Comparison of ENCODE assay signal across 25 mouse cellular contexts in the genomic region with DNA sequence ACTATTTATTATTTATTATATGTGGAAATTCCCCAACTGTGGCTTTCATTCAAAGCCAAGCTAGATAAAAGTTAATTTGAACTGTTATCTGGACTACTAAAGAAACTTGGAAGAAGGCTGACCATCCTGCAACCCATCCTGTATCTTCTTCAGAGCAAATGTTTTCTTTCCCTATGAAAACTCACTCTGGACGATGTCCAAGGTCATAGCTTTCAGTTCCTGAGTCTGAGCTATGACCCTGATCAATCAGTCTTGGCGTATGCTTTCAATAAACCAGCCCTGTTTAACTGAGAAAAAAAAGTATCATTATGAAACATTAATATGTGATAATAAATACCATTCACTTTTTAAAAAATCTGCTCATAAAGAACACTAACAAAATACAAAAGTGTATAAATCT. TPM values are rescaled to one million over a fixed set of nuclear protein-coding genes. Genes with fewer than 3 reads are reported as not detected.
DNase-seq lines count a peak whose midpoint lies in the region; ATAC-seq and TF ChIP-seq lines count a peak whose summit lies in the region.
"Had no signal": no experiment of that assay in that cellular context is flagged by ENCODE, and none has a peak within 500 bp of the region (broad histone marks: within the 10 kb centered on the region; RNA-seq: fewer than 3 reads in every experiment).

No protein-coding gene starts in this region.

- no peak overlapping the region for H3K4me2 ChIP-seq in kidney, embryonic 14.5 days (replicated peaks; ENCODE audit: low read depth, low read length)
- H3K4me2 ChIP-seq in kidney, embryonic 16.5 days (replicated peaks; ENCODE audit: low read depth, low read length): no peak overlapping the region
- no peak overlapping the region for H3K4me2 ChIP-seq in liver, embryonic 11.5 days
- H3K4me2 ChIP-seq in liver, postnatal 0 days (ENCODE audit: low read depth, low read length): no peak overlapping the region
- H3K4me2 ChIP-seq: embryonic facial prominence, embryonic 12.5 days; forebrain, embryonic 13.5 days had no signal

- H3K4me1 ChIP-seq in kidney, adult 2 months (ENCODE audit: control insufficient read depth, insufficient read depth, low read length): peaks cover 16% of the 10 kb centered on the region
- H3K4me1 ChIP-seq in kidney, embryonic 14.5 days (ENCODE audit: control insufficient read depth, insufficient read depth, low read length): no peaks in the 10 kb centered on the region; the same call in 1 of the 2 replicates
- H3K4me1 ChIP-seq in kidney, embryonic 16.5 days (ENCODE audit: insufficient read depth, low read length): peaks cover 7% of the 10 kb centered on the region; the same call in 1 of the 2 replicates
- H3K4me1 ChIP-seq in liver, adult 2 months (ENCODE audit: control insufficient read depth, insufficient read depth, low read length): peaks cover 15% of the 10 kb centered on the region; the same call in 1 of the 2 replicates
- no peaks in the 10 kb centered on the region for H3K4me1 ChIP-seq in liver, embryonic 11.5 days (replicated peaks; ENCODE audit: control insufficient read depth, insufficient read depth, low read length)
- peaks cover 17% of the 10 kb centered on the region; the same call in 1 of the 2 replicates for H3K4me1 ChIP-seq in liver, postnatal 0 days (ENCODE audit: insufficient read depth)
- H3K4me1 ChIP-seq: embryonic facial prominence, embryonic 10.5 days; embryonic facial prominence, embryonic 12.5 days; forebrain, embryonic 13.5 days had no signal

- TF ChIP-seq EP300 in liver, postnatal 0 days (IDR thresholded peaks at IDR 0.05; ENCODE audit: low read depth): no peak

- no peak for ATAC-seq in kidney, embryonic 14.5 days (ENCODE audit: low FRiP score, low TSS enrichment)
- no peak for ATAC-seq in kidney, embryonic 16.5 days (ENCODE audit: low FRiP score, low TSS enrichment)
- no peak for ATAC-seq in liver, embryonic 11.5 days (replicated peaks; ENCODE audit: low FRiP score)
- no peak for ATAC-seq in liver, postnatal 0 days
- ATAC-seq: activated CD4-positive, CD25-positive, alpha-beta regulatory T cell, adult 4 months; CD4-positive, CD25-positive, alpha-beta regulatory T cell, adult 4 months; forebrain, embryonic 13.5 days; Patski had no signal

- TF ChIP-seq POLR2A in kidney, adult 2 months (IDR thresholded peaks at IDR 0.05; ENCODE audit: low read depth, low read length): no peak
- no peak for TF ChIP-seq POLR2A in liver, adult 2 months (IDR thresholded peaks at IDR 0.05; ENCODE audit: extremely low read depth, insufficient read depth, low read length)

- H3K79me2 ChIP-seq in liver, adult 2 months (ENCODE audit: control insufficient read depth, insufficient read depth, low read length): peaks cover 8% of the 10 kb centered on the region

- no peaks in the 10 kb centered on the region for H3K36me3 ChIP-seq in kidney, adult 2 months (ENCODE audit: control insufficient read depth, insufficient read depth, low read length)
- no peaks in the 10 kb centered on the region for H3K36me3 ChIP-seq in kidney, embryonic 14.5 days (ENCODE audit: control insufficient read depth, insufficient read depth, low read length)
- H3K36me3 ChIP-seq in kidney, embryonic 16.5 days (ENCODE audit: insufficient read depth, low read length): no peaks in the 10 kb centered on the region
- H3K36me3 ChIP-seq in liver, adult 2 months (ENCODE audit: control insufficient read depth, insufficient read depth, low read length): no peaks in the 10 kb centered on the region
- H3K36me3 ChIP-seq in liver, embryonic 11.5 days (ENCODE audit: control insufficient read depth, insufficient read depth, low read length): no peaks in the 10 kb centered on the region
- no peaks in the 10 kb centered on the region for H3K36me3 ChIP-seq in liver, postnatal 0 days (replicated peaks; ENCODE audit: insufficient read depth, low read length)
- H3K36me3 ChIP-seq: embryonic facial prominence, embryonic 10.5 days; embryonic facial prominence, embryonic 12.5 days; G1E had no signal

- H3K4me3 ChIP-seq in kidney, adult 2 months (ENCODE audit: insufficient read depth, low read depth, low read length): no peak overlapping the region
- H3K4me3 ChIP-seq in kidney, embryonic 14.5 days (ENCODE audit: low read length): no peak overlapping the region
- H3K4me3 ChIP-seq in kidney, embryonic 16.5 days (ENCODE audit: low read length): no peak overlapping the region
- H3K4me3 ChIP-seq in liver, adult 2 months (ENCODE audit: insufficient read depth, low read depth, low read length): no peak overlapping the region
- H3K4me3 ChIP-seq in liver, embryonic 11.5 days (ENCODE audit: low read depth, low read length): no peak overlapping the region
- no peak overlapping the region for H3K4me3 ChIP-seq in liver, postnatal 0 days (ENCODE audit: low read depth, low read length)
- H3K4me3 ChIP-seq: embryonic facial prominence, embryonic 10.5 days; embryonic facial prominence, embryonic 12.5 days; forebrain, embryonic 13.5 days had no signal

- DNase-seq in kidney, adult 2 months: no peak
- no peak for DNase-seq in kidney, postnatal 14 days
- peak; percentile 95 for DNase-seq in liver, adult 2 months (ENCODE audit: extremely low read depth, low read depth, low spot score)
- DNase-seq in liver, embryonic 11.5 days (ENCODE audit: low spot score): no peak
- DNase-seq in liver, postnatal 0 days: no peak
- no peak for DNase-seq in liver
- DNase-seq: adrenal gland, adult 8-10 months; adrenal gland, postnatal 14 days; adrenal gland, postnatal 36 days; B cell, adult 2 months; cerebellum, adult 11-12 months; cerebellum, adult 2 months; cerebellum, adult 9-10 months; cerebellum, postnatal 10 days; cerebellum, postnatal 25 days had no signal

- no peaks in the 10 kb centered on the region for H3K27me3 ChIP-seq in kidney, adult 2 months (replicated peaks; ENCODE audit: control insufficient read depth, insufficient read depth, low read length)
- no peaks in the 10 kb centered on the region for H3K27me3 ChIP-seq in kidney, embryonic 14.5 days (ENCODE audit: control insufficient read depth, insufficient read depth, low read length)
- no peaks in the 10 kb centered on the region for H3K27me3 ChIP-seq in kidney, embryonic 16.5 days (ENCODE audit: insufficient read depth, low read length)
- H3K27me3 ChIP-seq in liver, adult 2 months (ENCODE audit: control insufficient read depth, insufficient read depth, low read length): no peaks in the 10 kb centered on the region
- no peaks in the 10 kb centered on the region for H3K27me3 ChIP-seq in liver, embryonic 11.5 days (replicated peaks; ENCODE audit: control insufficient read depth, insufficient read depth, low read length)
- no peaks in the 10 kb centered on the region for H3K27me3 ChIP-seq in liver, postnatal 0 days (ENCODE audit: insufficient read depth, low read length)
- H3K27me3 ChIP-seq: CH12.LX; embryonic facial prominence, embryonic 12.5 days; forebrain, embryonic 13.5 days; Patski had no signal

- no peaks in the 10 kb centered on the region for H3K9me3 ChIP-seq in kidney, embryonic 14.5 days (ENCODE audit: control insufficient read depth, low read length)
- no peaks in the 10 kb centered on the region for H3K9me3 ChIP-seq in kidney, embryonic 16.5 days (ENCODE audit: low read length)
- H3K9me3 ChIP-seq in liver, embryonic 11.5 days (ENCODE audit: control insufficient read depth, low read length): no peaks in the 10 kb centered on the region
- no peaks in the 10 kb centered on the region for H3K9me3 ChIP-seq in liver, postnatal 0 days (ENCODE audit: low read length)
- H3K9me3 ChIP-seq: embryonic facial prominence, embryonic 10.5 days; embryonic facial prominence, embryonic 12.5 days; forebrain, embryonic 13.5 days; G1E had no signal

- peak overlapping the region; percentile 100 for H3K27ac ChIP-seq in kidney, adult 2 months (ENCODE audit: insufficient read depth, low read depth, low read length)
- no peak overlapping the region for H3K27ac ChIP-seq in kidney, embryonic 14.5 days (ENCODE audit: low read depth, low read length)
- peak overlapping the region; percentile 85; the same call in 1 of the 2 replicates for H3K27ac ChIP-seq in kidney, embryonic 16.5 days (ENCODE audit: low read length)
- H3K27ac ChIP-seq in liver, adult 2 months (replicated peaks; ENCODE audit: insufficient read depth, low read depth, low read length): peak overlapping the region; percentile 99
- no peak overlapping the region for H3K27ac ChIP-seq in liver, embryonic 11.5 days (ENCODE audit: low read depth, low read length)
- H3K27ac ChIP-seq in liver, postnatal 0 days (ENCODE audit: low read depth): 0 out of 2 replicates have a peak overlapping the region, but pooled peaks have one; percentile 22
- H3K27ac ChIP-seq: embryonic facial prominence, embryonic 10.5 days; embryonic facial prominence, embryonic 12.5 days; forebrain, embryonic 13.5 days had no signal

- no peak for TF ChIP-seq CTCF in kidney, adult 2 months (conservative IDR thresholded peaks at IDR 0.05; ENCODE audit: insufficient read depth, insufficient read length, low read depth, low read length)
- TF ChIP-seq CTCF in liver, adult 2 months (IDR thresholded peaks at IDR 0.05; ENCODE audit: low read depth, low read length): no peak
- no peak for TF ChIP-seq CTCF in liver, postnatal 0 days (IDR thresholded peaks at IDR 0.05; ENCODE audit: low read depth)

- no peak overlapping the region for H3K9ac ChIP-seq in kidney, embryonic 14.5 days (ENCODE audit: low read depth, low read length)
- H3K9ac ChIP-seq in kidney, embryonic 16.5 days (replicated peaks; ENCODE audit: low read length): no peak overlapping the region
- H3K9ac ChIP-seq in liver, adult 2 months (ENCODE audit: low read depth, low read length): no peak overlapping the region
- H3K9ac ChIP-seq in liver, embryonic 11.5 days (ENCODE audit: low read depth, low read length): no peak overlapping the region
- no peak overlapping the region for H3K9ac ChIP-seq in liver, postnatal 0 days (replicated peaks)
- H3K9ac ChIP-seq: embryonic facial prominence, embryonic 12.5 days; forebrain, embryonic 13.5 days had no signal

- WGBS in kidney, adult 2 months: 70% methylated on average over 2 of the region's 2 CpGs
- 59% methylated on average over 2 of the region's 2 CpGs for WGBS in kidney, embryonic 14.5 days
- WGBS in kidney, embryonic 16.5 days: 68% methylated on average over 2 of the region's 2 CpGs
- WGBS in liver, adult 2 months: 6% methylated on average over 2 of the region's 2 CpGs
- 57% methylated on average over 2 of the region's 2 CpGs for WGBS in liver, embryonic 11.5 days
- whole genome bisulfite sequencing in liver, postnatal 0 days (ENCODE audit: insufficient replicate concordance): 47% methylated on average over 2 of the region's 2 CpGs

RNA-seq across cellular contexts. Expression of gene Slc16a12, which starts 49.6 kb away (rescaled TPM):
- polyA plus RNA-seq in kidney, adult 2 months (2012; rRNA removed): 59.6 and 61.4 TPM in 2 replicates
- polyA plus RNA-seq in kidney, embryonic 14.5 days (2014; fragmentation: Nextera tagmentation; extraction: Ambion mirVana): 2.7 and 7.4 TPM in 2 replicates
- polyA plus RNA-seq in kidney, embryonic 16.5 days (2015; fragmentation: Nextera tagmentation; extraction: Ambion mirVana): 17.9 and 19.1 TPM in 2 replicates
- total RNA-seq in liver, adult 2 months (2014; rRNA removed): 65.6 and 85.9 TPM in 2 replicates
- 18.6 and 23.1 TPM in 2 replicates for polyA plus RNA-seq in liver, adult 2 months (2012; rRNA removed)
- 11.6 and 13.0 TPM in 2 replicates for polyA plus RNA-seq in liver, embryonic 11.5 days (2014; fragmentation: Nextera tagmentation; extraction: Ambion mirVana)
- polyA plus RNA-seq in liver, postnatal 0 days (2015; fragmentation: Nextera tagmentation; extraction: Ambion mirVana): 17.1 and 22.6 TPM in 2 replicates
- polyA plus RNA-seq: activated CD4-positive, CD25-positive, alpha-beta regulatory T cell, adult 4 months; CD4-positive, CD25-positive, alpha-beta regulatory T cell, adult 4 months; G1E had no signal

RNA-seq across cellular contexts. Expression of gene Ifit1, which starts 56.8 kb away (rescaled TPM):
- 3.6 and 5.6 TPM in 2 replicates for polyA plus RNA-seq in kidney, adult 2 months (2012; rRNA removed)
- 0.16 and 0.35 TPM in 2 replicates for polyA plus RNA-seq in kidney, embryonic 14.5 days (2014; fragmentation: Nextera tagmentation; extraction: Ambion mirVana)
- polyA plus RNA-seq in kidney, embryonic 16.5 days (2015; fragmentation: Nextera tagmentation; extraction: Ambion mirVana): 0.28 and 0.51 TPM in 2 replicates
- total RNA-seq in liver, adult 2 months (2014; rRNA removed): 9.6 and 15.9 TPM in 2 replicates
- polyA plus RNA-seq in liver, adult 2 months (2012; rRNA removed): 4.2 and 7.0 TPM in 2 replicates
- polyA plus RNA-seq in liver, embryonic 11.5 days (2014; fragmentation: Nextera tagmentation; extraction: Ambion mirVana): 0.13 and 0.14 TPM in 2 replicates
- 6.6 and 8.4 TPM in 2 replicates for polyA plus RNA-seq in liver, postnatal 0 days (2015; fragmentation: Nextera tagmentation; extraction: Ambion mirVana)
- polyA plus RNA-seq: G1E had no signal

RNA-seq across cellular contexts. Expression of gene Ifit1bl2, which starts 56.9 kb away (rescaled TPM):
- polyA plus RNA-seq in kidney, adult 2 months (2012; rRNA removed): 0.35 and 0.42 TPM in 2 replicates
- 0.11 and 0.16 TPM in 2 replicates for polyA plus RNA-seq in kidney, embryonic 14.5 days (2014; fragmentation: Nextera tagmentation; extraction: Ambion mirVana)
- polyA plus RNA-seq in kidney, embryonic 16.5 days (2015; fragmentation: Nextera tagmentation; extraction: Ambion mirVana): 0.10 and 0.33 TPM in 2 replicates
- 0.07 and 0.09 TPM in 2 replicates for total RNA-seq in liver, adult 2 months (2014; rRNA removed)
- not detected in 2 replicates for polyA plus RNA-seq in liver, adult 2 months (2012; rRNA removed)
- polyA plus RNA-seq in liver, embryonic 11.5 days (2014; fragmentation: Nextera tagmentation; extraction: Ambion mirVana): not detected in 2 replicates
- 0.12 and 0.15 TPM in 2 replicates for polyA plus RNA-seq in liver, postnatal 0 days (2015; fragmentation: Nextera tagmentation; extraction: Ambion mirVana)
- polyA plus RNA-seq: G1E had no signal

Comparison
In these comparisons a context has a peak if more than half of its experiments do, and no peak if none do; other contexts are left out.
1. H3K27ac ChIP-seq: peak in kidney, adult 2 months (single experiment), kidney, embryonic 16.5 days (single experiment), liver, adult 2 months (single experiment) and liver, postnatal 0 days (single experiment); none in kidney, embryonic 14.5 days (single experiment) and liver, embryonic 11.5 days (single experiment).